Mouse (Mus musculus) frontal cortex, postnatal 10 days (tissue): Measurements from ENCODE around the gene Ptbp3.
A peak's percentile ranks its signal among the peaks of the same experiment; 100 is the strongest.

Experiments
- DNase-seq, 2 experiments: peaks; one replicate each; pipeline ENCODE4 v3.0.0; 2022; ENCODE audit warnings: low spot score in 2 of 2, mixed read lengths in 1 of 2

Gene Ptbp3

GRCm38 (mm10) chr4:59555177-59555576 is 6.0 kb upstream of the Ptbp3 start:
- no peak for DNase-seq

- no peak for DNase-seq
Observed at GRCm38 (mm10) chr4:59553576-59553975, 4.4 kb upstream of the Ptbp3 start.

DNA sequence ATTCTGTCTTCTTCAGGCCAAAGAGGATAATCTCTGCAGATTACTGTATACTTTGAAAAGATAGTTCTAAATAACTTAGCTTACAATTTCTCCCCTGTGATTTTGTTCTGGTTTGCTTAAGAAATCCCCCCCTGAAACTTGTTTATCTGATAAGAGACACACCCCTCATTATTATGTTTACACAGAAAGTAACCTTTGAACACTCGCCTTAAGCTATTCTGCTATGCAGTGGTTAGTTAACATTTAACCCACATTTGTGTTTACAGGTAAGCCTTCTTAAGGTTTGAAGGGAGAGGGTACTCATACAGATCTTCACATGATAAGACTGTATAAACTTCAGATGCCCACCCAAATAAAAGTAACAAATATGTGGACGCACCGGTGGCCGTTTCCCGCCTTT is 3.7 kb upstream of the Ptbp3 start:
- no peak for DNase-seq

- DNase-seq: no peak
Observed at GRCm38 (mm10) chr4:59551901-59552300, 2.7 kb upstream of the Ptbp3 start.

GRCm38 (mm10) chr4:59549977-59550560 is 905 bp upstream of the Ptbp3 start:
- DNase-seq: no peak

DNA sequence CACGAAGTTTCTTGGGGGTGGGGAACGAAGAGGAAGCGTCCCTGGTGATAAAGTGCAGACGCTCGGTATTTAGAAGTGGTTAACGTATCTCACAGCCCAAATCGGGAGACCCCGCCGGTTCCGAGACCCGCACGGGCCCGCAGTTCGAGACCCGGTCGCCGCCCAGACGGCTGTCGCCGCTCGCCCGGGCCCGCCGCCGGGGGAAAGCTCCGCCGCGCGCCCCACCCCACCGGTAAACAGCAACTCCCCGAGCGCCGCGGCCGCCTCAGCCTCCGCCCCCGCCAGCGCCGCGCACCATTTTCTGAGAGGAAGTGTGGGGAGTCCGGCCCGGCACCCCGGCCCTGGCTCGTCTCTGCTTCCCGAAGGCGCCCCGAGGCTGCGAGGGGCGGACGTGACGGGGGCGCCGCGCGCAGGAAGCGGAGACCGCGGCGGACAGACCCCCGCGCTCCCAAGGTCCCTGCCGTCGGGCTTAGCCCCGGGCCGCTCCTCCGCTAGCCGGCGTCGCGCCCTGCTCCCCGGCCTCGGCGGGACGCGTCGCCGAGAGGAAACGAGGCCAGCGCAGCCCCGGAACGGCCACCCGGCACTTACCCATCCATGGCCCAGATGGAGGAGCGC is 497 bp downstream of the Ptbp3 start:
- peak; percentile 42 to 62 for DNase-seq

GRCm38 (mm10) chr4:59548011-59548559 is 1.1 kb downstream of the Ptbp3 start:
- no peak for DNase-seq

DNA sequence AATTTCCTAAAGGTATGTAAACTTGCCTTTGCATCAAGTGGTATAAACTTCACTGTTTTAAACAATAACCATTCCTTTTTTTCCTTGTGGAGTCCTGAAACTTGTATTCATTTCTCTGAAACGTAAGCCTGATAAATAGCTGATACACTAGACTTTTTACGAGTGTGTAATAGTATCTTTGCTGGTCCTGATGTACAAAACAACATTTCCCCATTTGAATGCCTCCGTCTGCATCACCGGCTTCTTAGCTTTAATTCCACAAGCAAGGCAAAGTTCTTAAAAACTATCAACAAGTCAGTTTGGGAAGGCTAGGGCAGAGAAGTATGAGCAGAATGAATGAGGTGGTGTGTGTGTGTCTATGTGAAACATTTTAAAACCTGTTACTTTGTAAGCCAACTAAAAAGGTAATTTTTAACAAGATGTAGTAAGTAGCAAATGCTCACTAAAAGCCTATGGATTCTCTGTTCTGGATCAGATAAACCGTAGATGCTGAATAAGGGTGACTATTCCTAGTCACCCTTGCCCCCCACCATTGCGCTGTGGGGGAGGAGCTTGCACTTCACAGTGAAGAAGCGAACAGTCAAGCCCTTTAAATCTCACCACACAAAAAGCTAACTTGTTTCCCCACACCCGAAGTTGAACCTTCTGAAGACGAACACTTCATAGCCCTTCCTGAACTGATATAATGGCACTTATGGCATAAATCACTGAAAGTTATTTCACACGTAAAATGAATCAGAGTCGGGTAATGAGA is 1.9 kb downstream of the Ptbp3 start:
- DNase-seq: no peak

- DNase-seq: no peak
Observed at GRCm38 (mm10) chr4:59546285-59547071, 2.7 kb downstream of the Ptbp3 start.

DNA sequence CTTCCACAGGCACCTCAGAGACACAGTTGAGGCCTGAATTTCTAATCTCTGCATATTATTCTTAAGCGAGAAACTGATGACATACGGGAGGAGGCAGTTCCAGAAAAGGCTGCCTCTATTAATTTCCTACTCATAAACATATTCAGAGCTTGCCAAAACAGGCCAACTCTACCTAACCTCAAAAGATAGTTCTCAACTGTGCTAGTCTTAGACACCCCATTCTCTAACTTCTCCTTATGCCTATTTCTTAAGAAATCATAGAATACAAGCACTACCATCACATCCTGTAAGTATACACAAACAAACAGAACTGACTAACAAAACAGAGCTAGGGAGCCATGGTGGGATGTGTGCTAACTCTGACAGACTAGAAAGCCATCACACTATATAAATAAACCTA is 4.5 kb downstream of the Ptbp3 start:
- DNase-seq: no peak

DNA sequence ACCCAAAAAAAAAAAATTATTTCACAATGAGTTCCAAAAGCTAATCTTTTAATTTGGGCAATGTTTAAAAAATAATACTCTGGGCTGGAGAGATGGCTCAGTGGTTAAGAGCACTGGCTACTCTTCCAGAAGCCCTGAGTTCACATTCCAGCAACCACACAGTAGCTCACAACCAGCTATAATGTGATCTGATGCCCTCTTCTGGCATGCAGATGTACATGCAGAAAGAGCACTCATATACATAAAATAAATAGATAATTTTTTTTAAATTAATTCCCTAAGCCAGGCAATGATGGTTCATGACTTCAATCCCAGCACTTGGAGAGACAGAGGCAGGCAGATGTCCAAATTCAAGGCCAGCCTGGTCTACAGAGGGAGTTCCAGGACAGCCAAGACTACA is 6.2 kb downstream of the Ptbp3 start:
- no peak for DNase-seq

- no peak for DNase-seq
Observed at GRCm38 (mm10) chr4:59536281-59536680, 12.9 kb downstream of the Ptbp3 start.

GRCm38 (mm10) chr4:59535624-59536023 is 13.5 kb downstream of the Ptbp3 start:
- DNase-seq: no peak

GRCm38 (mm10) chr4:59533268-59533667 is 15.9 kb downstream of the Ptbp3 start:
- DNase-seq: no peak

GRCm38 (mm10) chr4:59531172-59531571 is 18.0 kb downstream of the Ptbp3 start:
- no peak for DNase-seq

DNA sequence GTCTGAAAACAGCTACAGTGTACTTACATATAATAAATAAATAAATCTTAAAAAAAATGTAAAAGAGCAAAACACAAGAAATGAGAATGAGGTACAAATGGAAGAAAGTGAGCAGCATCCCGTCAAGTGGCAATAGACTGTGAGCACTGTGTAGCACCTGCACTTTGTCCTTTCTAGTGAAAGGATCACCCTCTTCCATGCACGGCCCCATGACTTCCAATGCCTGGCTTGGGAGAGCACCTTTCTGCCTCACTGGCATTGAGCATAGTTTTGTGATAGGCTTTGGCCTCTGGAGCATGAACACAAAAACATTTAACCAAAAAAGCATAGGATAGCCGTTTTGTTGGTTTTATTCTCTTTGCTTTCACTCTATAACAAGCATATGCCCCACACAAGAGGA is 21.7 kb downstream of the Ptbp3 start:
- no peak for DNase-seq

GRCm38 (mm10) chr4:59526728-59527127 is 22.4 kb downstream of the Ptbp3 start:
- no peak for DNase-seq

- DNase-seq: no peak
Observed at GRCm38 (mm10) chr4:59524875-59525274, 24.3 kb downstream of the Ptbp3 start.

DNA sequence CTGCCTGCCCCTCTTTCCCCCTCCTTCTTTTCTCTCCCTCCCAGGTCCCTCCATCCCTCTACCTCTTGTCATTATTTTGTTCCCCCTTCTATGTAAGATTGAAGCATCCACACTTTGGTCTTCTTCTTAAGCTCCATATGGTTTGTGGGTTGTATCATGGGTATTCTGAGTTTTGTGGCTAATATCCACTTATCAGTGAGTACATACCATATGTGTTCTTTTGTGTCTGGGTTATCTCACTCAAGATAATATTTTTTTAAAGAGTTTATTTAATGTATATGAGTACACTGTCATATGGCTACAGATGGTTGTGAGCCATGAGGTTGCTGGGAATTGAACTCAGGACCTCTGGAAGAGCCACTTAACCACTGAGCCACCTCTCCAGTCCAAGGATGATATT is 38.8 kb downstream of the Ptbp3 start:
- DNase-seq: no peak

DNA sequence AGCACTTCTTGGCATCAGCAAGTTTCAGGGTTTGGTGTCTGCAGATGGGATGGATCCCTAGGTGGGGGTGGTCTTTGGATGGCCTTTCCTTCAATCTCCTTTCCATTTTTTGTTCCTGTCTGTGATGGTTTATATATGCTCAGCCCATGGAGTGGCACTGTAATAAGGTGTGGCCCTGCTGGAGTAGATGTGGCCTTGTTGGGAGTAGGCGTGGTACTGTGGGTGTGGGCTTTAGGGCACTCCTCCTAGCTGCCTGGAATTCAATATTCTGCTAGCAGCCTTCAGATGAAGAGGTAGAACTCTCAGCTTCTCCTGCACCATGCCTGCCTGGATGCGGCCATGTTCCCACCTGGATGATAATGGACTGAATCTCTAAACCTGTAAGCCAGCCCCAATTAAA is 39.6 kb downstream of the Ptbp3 start:
- no peak for DNase-seq

DNA sequence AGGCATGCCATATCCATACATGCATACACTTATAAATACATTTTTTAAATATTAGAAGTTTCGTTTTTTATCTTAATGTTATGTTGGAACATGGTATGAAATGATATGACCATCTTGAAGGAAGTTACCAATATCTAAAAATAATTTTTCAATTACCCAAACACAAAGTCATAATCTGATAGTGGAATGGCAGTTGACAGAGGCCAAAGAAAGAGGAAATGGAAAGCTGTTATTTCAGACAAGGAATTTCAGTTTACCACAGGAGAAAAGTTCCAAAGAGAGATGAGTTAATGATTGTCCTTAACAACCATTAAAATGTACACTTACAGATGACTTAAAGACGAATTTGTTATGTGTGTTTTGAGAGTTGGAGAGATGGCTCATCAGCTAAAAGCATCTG is 41.4 kb downstream of the Ptbp3 start:
- no peak for DNase-seq

GRCm38 (mm10) chr4:59506704-59507103 is 42.5 kb downstream of the Ptbp3 start:
- no peak for DNase-seq
